Mouse (Mus musculus): ENCODE measurements around the gene Cd200r2.

The Cd200r2 gene

DNA sequence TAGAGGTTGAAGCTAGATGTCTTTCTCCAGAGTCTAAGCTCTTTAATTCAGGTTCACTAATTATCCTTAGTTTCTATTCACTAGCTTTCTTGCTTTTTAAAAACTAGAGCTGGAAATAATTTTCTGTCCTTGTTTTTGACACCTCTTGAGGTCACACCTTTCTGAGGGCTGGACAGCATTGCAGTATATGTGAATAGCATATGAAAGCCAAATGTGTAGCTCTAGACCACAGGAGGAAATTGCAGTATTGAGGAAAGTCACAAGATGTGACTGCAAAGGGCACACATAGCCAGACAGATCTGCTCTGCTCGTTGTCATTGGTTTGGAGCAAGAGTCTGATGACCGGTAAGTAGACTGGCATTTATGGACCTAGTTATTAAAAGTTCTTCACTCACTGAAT, at the start of gene Cd200r2:
Gene Cd200r2, plus strand, starts transcription at position 301 of the 400 bp plus-strand sequence.
- no peak for DNase-seq (ENCODE audit: low read depth, low spot score)

DNA sequence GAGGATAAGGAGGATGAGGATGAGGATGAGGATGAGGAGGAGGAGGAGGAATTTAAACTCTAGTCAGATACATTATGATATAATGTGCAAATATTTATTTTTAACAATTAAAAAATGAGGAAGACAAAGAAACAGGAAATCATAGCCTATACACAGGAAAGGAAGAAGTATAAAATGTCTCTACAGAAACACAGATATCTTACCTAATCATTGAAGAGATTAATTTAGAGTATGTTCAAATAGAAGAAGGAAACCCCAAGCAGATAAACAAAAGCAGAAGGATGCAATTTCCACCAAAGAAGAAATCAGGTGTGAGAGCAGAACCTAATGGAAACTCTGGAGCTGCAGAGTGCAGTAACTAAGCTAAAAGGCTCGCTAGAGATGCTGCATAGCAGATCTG, 48.9 kb upstream of the Cd200r2 start:
- DNase-seq (ENCODE audit: low read depth, low spot score) = no peak

DNA sequence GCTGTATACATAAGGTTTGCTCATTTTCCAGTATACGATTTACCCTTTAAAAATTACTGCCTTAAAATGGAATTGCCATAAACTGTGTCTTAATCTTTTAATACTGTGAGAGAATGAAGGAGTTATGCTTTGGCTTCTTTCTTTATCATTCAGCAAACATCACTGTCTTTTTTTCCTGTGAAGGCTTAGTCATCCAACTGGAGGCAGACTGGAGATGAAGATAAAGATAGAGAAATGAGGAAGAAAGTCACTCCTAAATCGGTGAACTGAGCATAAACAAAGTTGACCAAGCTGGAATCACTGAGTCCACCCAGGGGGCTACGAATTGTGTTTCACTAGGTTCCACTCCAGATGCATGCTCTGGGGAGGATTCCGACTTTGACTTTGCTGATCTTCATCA, 46.4 kb upstream of the Cd200r2 start:
- no peak for DNase-seq (ENCODE audit: low read depth, low spot score)

DNA sequence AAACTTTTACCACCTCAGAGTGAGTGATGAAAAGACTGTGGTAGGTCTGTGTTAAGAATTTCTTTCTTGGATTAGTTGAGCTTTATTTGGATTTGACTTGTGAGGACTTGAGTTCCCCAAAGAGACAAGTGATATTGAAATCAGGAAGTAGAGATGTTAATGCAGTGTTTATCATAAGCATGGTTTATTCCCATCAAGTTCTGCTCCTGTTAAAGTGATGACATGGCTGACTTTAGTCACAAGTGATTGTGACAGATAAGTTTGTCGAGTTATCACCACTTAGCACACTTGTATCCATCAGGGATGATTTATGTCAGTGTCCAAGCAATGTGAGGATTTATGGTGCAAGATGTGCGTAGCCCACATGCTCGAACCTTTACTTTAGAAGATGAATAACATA, 34.6 kb upstream of the Cd200r2 start:
- DNase-seq (ENCODE audit: low read depth, low spot score) = no peak

DNA sequence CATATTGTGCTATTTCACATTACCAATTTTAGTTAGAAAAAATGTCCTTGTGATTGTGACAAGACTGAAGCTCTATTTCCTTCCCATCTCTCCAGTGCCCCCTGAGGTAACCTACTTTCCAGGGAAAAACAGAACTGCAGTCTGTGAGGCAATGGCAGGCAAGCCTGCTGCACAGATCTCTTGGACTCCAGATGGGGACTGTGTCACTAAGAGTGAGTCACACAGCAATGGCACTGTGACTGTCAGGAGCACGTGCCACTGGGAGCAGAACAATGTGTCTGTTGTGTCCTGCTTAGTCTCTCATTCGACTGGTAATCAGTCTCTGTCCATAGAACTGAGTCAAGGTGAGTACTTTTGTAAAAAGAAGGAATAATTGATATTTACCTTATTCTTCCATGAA, 33.7 kb upstream of the Cd200r2 start:
- DNase-seq (ENCODE audit: low read depth, low spot score) = peak; percentile 32

DNA sequence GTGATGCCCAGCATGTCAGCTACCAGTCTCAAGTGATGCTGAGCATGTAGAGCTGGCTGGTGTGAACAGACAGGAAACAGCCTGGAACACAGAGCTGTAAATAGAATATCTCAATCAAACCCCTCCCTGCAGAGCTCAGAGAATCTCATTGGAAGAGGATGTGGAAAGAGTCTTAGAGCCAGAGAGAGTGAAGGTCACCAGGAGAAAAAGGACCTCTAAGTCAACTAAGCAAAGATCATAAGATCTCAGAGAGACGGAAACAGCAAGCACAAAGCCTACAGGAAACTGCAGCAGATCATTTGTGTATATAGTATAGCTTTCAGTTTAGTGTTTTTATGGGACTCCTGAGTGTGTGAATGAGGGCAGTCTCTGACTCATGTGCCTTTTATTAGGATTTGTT, 8.3 kb downstream of the Cd200r2 start:
- no peak for DNase-seq (ENCODE audit: low read depth, low spot score)

DNA sequence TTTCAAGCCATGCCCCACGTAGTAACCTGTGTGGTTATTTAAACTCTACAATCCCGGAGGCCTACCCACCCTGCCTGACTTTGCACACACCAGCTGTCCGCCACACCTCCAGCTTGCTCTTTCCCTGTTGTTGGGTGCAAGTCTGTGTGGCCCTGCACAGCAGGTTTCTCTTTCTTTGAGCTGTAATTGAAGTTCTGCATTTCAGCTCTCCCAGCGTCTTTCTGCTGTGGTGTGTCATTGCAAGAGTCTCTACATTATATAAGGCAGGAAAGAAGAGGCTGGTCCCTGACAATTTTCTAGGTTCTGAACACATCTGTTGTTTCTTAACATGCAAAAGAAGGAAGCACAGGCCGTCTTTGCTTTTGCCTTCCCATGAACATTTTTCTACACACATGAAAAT, 9.7 kb downstream of the Cd200r2 start:
- DNase-seq (ENCODE audit: low read depth, low spot score) = peak; percentile 3

DNA sequence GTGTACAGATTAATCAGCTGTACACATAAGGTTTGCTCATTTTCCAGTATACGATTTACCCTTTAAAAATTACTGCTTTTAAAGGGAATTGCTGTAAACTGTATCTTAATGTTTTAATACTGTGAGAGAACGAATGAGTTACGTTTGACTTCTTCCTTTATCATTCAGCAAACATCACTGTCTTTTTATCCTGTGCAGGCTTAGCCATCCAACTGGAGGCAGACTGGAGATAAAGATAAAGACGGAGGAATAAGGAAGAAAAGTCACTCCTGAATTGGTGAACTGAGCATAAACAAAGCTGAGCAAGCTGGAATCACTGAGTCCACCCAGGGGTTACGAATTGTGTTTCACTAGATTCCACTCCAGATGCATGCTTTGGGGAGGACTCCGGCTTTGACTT, 10.7 kb downstream of the Cd200r2 start:
- no peak for DNase-seq (ENCODE audit: low read depth, low spot score)

DNA sequence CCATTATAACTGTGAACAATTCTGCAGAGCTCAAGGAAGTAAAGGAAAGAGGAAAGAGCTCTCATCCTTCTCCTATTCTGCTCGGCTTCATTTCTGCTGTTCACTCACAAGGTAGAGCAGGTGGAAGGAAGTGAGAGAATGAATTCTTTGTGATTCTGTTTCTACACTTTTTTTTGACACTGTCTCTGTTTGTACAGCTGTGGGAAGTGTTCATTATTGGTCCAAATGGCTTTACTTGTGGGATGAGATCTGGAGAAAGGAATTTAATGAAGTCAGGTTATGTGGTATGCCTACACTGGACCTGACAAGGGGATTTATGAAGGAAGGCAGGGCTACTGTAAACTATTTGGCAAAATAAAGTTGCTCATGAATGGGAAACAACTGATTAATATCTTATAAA, 23.9 kb downstream of the Cd200r2 start:
- DNase-seq (ENCODE audit: low read depth, low spot score) = no peak

DNA sequence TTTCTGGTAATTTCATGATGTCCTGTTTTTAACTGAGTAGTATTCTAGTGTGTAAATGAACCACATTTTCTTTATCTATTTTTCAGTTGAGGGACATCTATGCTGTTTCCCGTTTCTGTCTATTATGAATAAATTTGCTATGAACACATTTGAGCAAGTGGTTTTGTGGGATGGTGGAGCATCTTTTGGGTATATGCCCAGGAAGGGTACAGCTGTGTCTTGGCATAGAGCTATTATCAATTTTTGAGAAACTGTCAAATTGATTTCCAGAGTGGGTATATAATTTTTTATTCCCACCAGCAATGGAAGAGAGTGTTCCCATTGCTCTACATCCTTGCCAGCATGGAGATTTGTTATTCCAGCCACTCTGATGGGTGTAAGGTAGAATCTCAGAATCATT, 65.1 kb downstream of the Cd200r2 start:
- peak; percentile 18 for DNase-seq (ENCODE audit: low read depth, low spot score)

DNA sequence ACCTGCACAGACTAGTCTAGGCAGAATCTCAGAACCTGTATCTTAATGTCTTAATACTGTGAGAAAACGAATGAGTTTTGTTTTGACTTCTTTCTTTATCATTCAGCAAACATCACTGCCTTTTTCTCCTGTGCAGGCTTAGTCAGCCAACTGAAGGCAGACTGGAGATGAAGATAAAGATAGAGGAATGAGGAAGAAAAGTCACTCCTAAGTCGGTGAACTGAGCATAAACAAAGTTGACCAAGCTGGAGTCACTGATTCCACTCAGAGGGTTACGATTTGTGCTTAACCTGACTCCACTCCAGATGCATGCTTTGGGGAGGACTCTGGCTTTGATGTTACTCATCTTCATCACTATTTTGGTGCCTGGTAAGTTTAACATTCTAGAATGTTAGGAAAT, 76.6 kb downstream of the Cd200r2 start, which contains the start of gene Cd200r3:
Gene Cd200r3, plus strand, starts transcription at position 211 of the 400 bp plus-strand sequence.
- DNase-seq (ENCODE audit: low read depth, low spot score) = no peak

DNA sequence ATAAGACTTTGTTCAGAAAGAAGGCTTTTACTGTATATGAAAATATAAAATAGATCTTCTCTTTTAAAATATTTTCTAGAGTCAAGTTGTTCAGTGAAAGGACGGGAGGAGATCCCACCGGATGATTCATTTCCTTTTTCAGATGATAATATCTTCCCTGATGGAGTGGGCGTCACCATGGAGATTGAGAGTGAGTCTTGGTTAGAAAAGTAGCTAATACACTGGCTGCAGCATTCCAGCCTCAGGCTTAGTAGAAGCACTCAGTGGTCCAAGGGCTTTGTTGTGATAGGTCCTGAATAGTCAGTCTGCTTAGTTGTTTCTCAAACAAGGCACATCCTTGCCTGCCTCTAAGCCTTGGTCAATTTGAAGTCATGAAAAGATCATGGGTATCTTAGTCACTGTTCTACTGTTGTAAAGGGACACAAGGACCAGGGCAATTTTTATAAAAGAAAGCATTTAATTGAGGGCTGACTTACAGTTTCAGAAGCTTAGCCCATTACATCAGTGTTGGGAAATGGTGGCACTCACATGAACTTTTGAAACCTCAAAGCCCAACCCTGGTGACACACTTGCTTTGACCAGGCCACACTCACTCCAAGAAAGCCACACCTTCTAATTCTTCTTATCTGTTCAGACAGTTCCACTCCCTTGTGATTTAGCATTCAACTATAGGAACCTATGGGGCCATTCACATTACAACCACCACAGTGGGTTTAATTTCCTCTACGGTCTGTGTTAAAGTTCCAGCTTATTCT, 84.6 kb downstream of the Cd200r2 start:
- peak; percentile 52 for DNase-seq (ENCODE audit: low read depth, low spot score)

DNA sequence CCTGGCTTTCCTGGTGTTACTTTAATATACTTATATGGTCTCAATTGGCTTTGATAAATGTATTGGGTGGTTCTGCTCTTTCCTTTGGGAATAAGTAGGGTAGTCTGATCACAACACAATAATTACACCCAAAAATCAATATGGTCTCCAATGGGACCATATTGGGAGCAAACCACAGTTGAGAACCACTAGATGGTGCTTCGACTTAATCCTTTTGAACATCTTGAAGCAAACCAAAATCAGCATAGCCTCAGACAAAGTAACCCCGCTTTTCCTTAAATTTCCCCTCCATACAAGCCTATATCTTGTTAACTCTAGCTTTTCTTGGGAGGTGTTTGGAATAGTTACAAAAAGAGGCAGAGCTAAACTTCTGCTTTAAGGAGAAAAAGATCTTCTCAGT, 95.4 kb downstream of the Cd200r2 start:
- DNase-seq (ENCODE audit: low read depth, low spot score) = peak; percentile 23

DNA sequence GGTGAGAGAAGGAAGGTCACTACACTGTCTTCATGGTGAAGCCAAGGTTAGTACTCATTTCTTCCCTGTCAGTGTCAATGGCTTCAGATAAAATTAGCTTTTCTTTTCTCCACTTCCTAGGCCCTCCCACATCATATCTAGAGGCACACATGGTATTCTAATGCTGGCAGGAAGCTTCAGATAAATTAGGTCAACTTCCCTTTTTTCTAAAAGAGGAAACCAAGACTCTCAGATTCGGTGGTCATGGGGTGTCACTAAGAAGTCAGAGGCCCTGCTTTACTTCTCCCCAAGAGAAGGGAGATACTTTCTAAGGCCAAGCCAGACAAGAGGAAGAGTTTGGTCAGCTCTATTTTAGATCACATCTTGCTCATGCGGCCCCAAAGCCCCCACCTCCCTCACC, 95.9 kb downstream of the Cd200r2 start:
- DNase-seq (ENCODE audit: low read depth, low spot score) = peak; percentile 20

DNA sequence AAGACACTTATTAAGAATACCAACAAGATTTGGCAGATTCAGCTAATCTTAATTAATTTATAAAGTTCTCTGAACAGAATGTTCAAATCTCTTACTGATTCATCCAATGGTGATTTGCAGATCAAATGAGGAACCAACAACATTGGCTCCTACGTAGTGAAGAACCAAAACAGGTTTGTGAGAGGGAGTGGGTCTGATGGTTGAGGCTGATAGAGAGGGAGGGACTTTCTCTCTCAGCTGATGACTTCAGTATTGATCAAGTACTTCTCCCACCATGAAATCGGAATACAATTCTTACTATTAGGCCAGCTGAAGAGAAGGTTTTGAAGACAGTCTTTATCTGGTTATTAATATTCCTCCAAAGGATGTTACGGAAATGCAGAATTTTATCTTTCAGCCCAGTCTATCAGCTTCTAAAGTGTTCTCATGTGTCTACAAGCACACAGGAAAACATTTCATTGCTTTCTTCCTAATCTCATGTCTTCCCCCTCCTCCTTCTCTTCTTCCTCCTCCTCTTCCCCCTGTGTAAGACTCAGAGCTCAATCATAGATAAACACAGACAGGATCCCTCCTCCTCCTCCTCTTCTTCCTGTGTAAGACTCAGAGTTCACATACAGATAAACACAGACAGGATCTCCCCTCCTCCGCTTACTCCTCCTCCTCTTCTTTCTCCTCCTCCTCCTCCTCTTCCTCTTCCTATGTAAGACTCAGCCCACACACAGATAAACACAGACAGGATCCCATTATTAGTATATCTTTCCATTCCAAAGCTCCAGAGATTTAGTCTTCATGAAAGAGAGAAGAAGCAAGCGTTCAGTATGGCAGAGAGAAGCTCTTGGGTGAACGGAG, 97.9 kb downstream of the Cd200r2 start:
- DNase-seq (ENCODE audit: low read depth, low spot score) = no peak

DNA sequence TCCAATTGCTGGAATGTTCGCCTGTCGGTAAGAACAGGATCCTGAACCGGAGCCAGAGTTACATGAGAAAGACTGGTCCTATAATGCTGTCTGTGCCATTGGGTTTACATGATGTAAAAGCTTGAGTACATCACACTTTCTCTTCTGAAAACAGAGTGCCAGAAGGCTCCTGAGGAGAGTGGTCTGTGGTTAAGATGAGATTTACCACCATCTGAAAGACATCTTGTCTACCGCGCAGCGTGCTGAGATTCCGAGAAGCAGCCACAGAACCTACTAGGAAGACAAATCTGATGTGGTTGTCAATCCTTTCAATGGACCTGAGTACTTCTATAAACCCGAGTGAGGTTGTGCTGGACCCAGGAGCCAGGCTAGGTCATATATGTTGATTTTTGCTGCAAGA, 98.5 kb downstream of the Cd200r2 start:
- no peak for DNase-seq (ENCODE audit: low read depth, low spot score)
